Mouse (Mus musculus): ENCODE measurements around the gene Serpinc1. TPM values are rescaled to one million over a fixed set of nuclear protein-coding genes. Genes with fewer than 3 reads are reported as not detected.

Serpinc1 gene
- total RNA-seq, 2 experiments from 2014 or later: 0.25 to 0.68 TPM

DNA sequence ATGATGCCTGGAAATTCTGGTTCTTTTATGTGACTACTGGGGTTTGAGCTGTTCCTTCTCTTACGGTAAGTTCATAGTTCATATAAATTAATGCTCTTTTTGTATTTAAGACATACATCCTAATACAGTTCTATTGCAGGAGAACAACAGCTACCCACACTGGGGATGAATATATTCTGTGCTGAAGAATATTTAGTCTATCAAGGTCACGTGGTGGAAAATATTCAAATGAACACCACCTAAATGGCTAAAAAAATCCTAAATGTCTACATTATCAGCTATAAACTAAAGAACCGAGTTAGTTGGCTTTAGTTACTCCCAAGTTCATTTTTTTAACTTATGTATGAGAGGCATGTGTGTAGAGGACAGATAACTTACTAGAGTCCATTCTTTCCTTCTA lies 51.7 kb downstream of the Serpinc1 start:
- intact Hi-C loops (cut with DNase I): loop anchor here (10.0 kb wide), 1 partner anchor 285 kb away; no protein-coding TSS in a partner anchor
- Histone ChIP-seq H3K4me3 (no peak overlapping the region), H3K27ac (no peak overlapping the region)
- DNase-seq (ENCODE audit: extremely low spot score in 1 of 2, low spot score in 2 of 2): no peak
- TF ChIP-seq CTCF (IDR thresholded peaks at IDR 0.05): no peak

DNA sequence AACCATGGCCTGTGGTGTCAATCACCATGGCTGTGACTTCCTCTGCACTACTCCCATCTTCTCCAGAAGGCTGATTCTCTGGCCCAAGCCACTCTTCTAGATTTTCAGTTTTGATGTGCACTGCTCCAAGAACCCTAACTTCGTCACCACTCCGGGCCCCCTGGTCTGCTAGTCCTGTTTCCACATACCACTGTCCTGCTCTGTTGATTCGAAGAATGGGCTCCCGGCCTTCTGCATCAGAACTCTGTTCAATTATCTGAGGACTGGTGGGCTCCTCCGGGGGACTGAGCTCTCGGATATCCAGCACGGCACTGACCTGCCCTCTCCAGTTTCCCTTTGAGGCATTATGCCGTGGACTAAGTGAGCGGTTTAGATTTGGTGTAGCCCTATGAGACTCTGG lies 53.5 kb downstream of the Serpinc1 start:
- no peak overlapping the region for H3K27ac ChIP-seq
- intact Hi-C loops (cut with DNase I): loop anchor here (10.0 kb wide), 1 partner anchor 287 kb away; no protein-coding TSS in a partner anchor
- H3K4me3 ChIP-seq: no peak overlapping the region
- no peak for TF ChIP-seq CTCF (IDR thresholded peaks at IDR 0.05)
- DNase-seq (ENCODE audit: extremely low spot score in 1 of 2, low spot score in 2 of 2): no peak

DNA sequence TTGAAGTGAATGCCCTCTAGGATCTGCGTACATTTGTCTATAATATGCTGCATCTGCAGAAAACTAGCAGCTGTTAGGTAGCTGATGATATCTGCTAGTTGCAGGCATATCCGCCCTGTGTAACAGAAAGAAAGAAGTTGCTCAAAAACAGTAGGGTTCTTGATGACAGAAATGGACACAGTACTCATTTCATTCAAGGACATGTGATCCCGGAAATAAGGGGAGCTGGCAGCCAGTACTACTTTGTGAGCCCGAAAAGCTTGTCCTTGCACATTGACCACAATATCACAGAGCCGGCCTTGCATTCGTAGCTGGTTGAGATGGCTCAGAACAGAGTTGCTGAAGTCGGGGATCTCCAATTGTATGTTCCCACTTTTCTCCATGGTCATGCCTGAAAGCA lies 54.0 kb downstream of the Serpinc1 start:
- TF ChIP-seq CTCF (IDR thresholded peaks at IDR 0.05): no peak
- DNase-seq (ENCODE audit: extremely low spot score in 1 of 2, low spot score in 2 of 2): no peak
- Histone ChIP-seq H3K27ac (no peak overlapping the region), H3K4me3 (no peak overlapping the region)
- intact Hi-C loops (cut with DNase I): loop anchor here (10.0 kb wide), 1 partner anchor 288 kb away; no protein-coding TSS in a partner anchor

DNA sequence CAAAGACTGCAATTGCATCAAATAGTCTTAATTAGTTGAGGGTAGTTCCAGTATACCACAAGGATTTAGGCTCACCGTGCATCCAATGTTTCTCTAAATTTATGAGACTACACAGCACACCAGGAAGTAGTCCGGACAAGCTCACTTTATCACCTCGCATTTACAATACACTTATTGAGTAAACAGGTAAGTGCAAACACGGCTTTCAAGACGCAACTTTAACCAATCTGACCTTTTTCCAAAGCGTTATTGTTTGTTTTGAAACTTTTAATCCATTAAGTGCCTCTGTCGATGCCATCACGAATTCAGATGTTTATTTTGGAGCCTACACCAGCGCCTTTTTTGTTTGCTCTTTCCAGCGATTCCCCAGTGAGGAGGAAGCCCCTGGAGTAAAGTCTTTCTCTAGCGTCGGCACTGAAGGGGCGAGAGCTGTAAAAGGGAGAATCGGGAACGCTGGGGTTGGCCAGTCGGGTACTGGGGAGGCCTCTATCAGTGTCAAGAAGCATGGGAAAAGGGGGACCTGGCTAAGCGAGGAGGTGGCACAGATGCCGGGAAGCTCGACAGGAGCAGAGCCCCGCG lies 55.6 kb downstream of the Serpinc1 start:
- DNase-seq (ENCODE audit: extremely low spot score in 1 of 2, low spot score in 2 of 2): no peak
- Histone ChIP-seq H3K4me3 (peak overlapping the region; percentile 91), H3K27ac (peak overlapping the region; percentile 98)
- intact Hi-C loops (cut with DNase I): loop anchor here (2.0 to 10.0 kb wide), 3 partner anchors 37 to 289 kb away; partner anchors contain the start of genes Cenpl, Dars2 and Rabgap1l
- no peak for TF ChIP-seq CTCF (IDR thresholded peaks at IDR 0.05)

DNA sequence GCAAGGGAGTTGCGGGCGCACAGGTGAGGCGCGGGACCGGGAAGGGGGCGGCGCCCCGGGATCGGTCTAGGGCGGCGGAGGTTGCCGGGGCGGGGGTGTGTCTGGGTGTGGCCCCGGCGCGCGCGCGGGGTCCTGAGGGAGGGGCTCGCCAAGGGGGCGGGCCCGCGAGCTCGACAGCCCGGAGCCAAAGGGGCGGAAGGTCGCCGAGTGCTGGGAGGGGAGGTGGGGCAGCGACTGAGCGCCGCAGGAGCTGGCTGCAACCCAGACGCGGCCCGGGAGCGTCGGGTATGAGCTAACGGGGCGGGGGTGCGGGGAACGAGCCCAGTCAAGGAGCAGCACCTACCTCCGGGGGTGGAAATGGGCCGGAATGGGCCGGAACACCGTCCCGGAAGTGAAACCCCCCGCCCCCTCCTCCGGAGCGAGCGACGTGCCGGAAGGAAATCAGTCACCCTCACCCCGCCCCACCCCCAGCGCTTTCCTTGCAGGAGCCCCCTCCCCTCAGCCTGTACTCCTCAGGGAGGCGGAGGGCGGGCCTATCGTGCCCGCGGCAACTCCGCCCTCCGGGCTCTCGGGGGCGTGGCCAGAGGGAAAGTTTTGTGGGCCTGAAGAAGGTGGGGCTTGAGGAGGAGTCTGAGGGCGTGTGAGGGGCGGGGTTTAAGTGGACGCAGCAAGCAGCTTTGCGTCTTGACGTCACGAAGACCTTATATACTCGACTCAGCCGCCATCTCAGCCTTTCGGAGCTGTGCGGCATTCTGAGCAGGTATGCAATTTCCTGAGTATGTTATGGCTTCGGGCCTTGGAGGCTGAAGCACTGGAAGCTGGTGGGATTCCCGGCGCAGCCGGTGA lies 56.3 kb downstream of the Serpinc1 start, which contains the start of gene Zbtb37:
Gene Zbtb37, minus strand, starts transcription at position 415 of the 846 bp plus-strand sequence.
- peak; percentile 94 to 97 for DNase-seq (ENCODE audit: extremely low spot score in 1 of 2, low spot score in 2 of 2)
- no peak for TF ChIP-seq CTCF (IDR thresholded peaks at IDR 0.05)
- peak within 1 kb of the TSS; percentile 98 for H3K27ac ChIP-seq
- H3K4me3 ChIP-seq: peak within 1 kb of the TSS; percentile 91
- intact Hi-C loops (cut with DNase I): loop anchor here (2.0 to 10.0 kb wide), 3 partner anchors 36 to 290 kb away; partner anchors contain the start of genes Cenpl, Dars2 and Rabgap1l

DNA sequence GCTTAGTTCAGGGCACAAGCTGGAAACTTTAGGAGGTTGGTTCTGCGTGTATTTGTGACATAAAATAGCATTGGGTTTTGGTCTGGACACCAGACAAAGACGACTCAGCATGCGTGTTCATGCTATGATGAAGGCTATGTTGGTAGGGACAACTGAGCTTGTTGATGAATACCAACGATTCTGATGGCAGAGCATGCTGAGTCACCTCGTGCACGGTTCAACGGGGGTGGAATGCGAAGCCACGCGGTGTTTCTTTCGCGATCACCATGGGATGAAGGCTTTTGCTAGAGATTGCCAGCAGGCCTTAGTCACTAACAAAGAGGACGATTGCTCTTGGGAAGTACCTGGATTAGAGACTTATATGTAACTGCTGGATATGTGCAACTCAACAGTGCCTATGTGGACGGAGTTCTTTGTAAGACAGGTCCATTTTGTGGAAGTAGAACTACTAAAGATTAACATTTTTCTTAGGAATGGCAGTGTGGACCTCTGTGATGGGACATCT lies 56.9 kb downstream of the Serpinc1 start:
- Histone ChIP-seq H3K4me3 (peak overlapping the region; percentile 91), H3K27ac (peak overlapping the region; percentile 98)
- DNase-seq (ENCODE audit: extremely low spot score in 1 of 2, low spot score in 2 of 2): peak in 1 of 2 experiments; percentile 49
- TF ChIP-seq CTCF (IDR thresholded peaks at IDR 0.05): no peak
- intact Hi-C loops (cut with DNase I): loop anchor here (2.0 to 10.0 kb wide), 3 partner anchors 35 to 291 kb away; partner anchors contain the start of genes Cenpl, Dars2 and Rabgap1l

DNA sequence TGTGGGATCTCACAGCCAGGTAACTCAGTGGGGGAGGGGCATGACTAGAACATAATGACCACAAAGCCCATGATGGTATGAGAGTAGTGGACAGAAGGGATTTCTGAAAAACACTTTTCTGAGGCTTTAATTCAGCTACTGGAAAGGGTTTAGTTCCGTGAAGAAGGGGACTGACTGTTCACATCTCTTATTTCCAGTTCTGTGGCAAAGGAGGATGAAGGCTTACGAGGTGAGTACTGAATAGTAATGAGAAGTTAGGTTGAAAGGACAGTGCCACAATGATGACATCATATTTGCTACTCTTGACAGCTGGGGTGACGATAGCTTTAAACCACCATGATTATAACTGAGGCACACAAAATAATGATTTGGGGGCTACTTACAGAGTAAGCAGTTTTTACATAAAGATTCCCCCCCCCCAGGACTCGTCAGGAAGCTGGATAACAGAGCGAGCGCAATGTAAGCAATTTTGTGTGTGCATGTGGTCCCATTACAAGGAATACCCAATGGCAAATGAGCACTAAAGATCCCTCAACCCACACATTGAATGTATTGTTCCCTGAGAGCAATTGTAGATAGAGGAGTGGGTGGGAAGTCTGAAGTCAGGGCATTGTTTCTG lies 57.5 kb downstream of the Serpinc1 start:
- intact Hi-C loops (cut with DNase I): loop anchor here (2.0 to 10.0 kb wide), 3 partner anchors 35 to 291 kb away; partner anchors contain the start of genes Cenpl, Dars2 and Rabgap1l
- Histone ChIP-seq H3K27ac (peak overlapping the region; percentile 98), H3K4me3 (peak overlapping the region; percentile 91)
- DNase-seq (ENCODE audit: extremely low spot score in 1 of 2, low spot score in 2 of 2): no peak
- TF ChIP-seq CTCF (IDR thresholded peaks at IDR 0.05): no peak

DNA sequence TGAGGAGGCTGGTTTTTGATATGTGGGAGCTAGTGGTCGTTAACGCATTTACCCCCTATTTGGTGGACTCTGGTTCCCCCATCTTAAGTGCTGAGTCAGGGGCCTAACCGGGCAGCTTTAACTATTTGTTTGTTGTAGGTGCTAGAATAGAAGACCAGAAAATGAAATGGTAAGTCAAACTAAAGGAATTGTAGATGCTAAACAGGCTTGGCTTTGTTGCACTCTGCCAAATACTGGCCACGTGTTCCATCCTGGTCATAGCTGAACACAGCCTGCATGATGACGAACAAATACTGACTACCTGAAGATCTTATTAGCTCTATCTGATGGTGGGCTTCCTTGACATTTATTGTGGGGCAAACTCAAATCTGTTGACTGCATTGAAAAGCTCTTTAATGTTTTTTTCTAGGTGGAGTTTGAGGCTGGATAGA lies 58.0 kb downstream of the Serpinc1 start:
- peak in 1 of 2 experiments; percentile 17 for DNase-seq (ENCODE audit: extremely low spot score in 1 of 2, low spot score in 2 of 2)
- intact Hi-C loops (cut with DNase I): loop anchor here (10.0 kb wide), 1 partner anchor 292 kb away; no protein-coding TSS in a partner anchor

DNA sequence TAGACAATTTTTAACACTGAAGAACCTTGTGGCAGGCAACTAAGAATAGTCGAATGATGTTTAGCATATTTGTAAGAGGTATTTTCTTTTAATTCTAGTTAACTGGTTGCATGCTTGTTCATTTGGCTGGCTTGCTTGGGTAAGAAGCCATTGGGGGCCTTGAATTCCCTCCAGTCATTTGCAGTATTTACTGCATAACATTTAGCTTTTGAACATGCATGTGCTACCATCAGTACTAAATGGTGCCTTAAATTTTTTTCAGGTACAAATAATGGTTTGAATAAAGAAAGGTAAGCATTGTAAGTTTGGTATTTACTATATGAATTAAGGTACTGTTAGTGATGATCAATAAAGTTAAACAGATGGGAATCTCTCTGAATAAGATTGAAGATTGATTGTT lies 58.6 kb downstream of the Serpinc1 start:
- Histone ChIP-seq H3K27ac (no peak overlapping the region; the same call in 1 of the 2 replicates), H3K4me3 (peak overlapping the region; percentile 91)
- DNase-seq (ENCODE audit: extremely low spot score in 1 of 2, low spot score in 2 of 2): no peak
- intact Hi-C loops (cut with DNase I): loop anchor here (10.0 kb wide), 1 partner anchor 292 kb away; no protein-coding TSS in a partner anchor
- no peak for TF ChIP-seq CTCF (IDR thresholded peaks at IDR 0.05)

More for the DNA sequence above, 58.0 kb downstream of the Serpinc1 start:
- Histone ChIP-seq H3K4me3 (peak overlapping the region; percentile 91), H3K27ac (peak overlapping the region; percentile 98)
- TF ChIP-seq CTCF (IDR thresholded peaks at IDR 0.05): no peak

DNA sequence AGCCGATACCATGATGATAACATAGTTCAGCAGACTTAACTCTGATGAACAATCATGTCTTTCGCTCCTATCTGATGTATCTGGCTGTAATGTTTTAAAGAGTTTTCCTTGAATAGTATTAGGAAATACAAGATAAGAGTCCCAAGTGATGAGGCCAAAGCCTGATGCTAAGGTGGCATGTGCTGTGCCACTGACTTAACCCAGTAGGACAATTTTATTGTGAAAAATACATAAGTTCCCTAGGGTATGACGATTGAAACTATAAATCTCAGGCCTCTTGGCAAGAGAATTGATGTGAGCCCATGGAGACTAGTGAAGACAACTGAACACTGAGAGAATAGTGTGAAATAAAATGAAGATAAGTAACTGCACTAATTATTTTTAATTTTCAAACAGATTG lies 59.2 kb downstream of the Serpinc1 start:
- no peak for DNase-seq (ENCODE audit: extremely low spot score in 1 of 2, low spot score in 2 of 2)
- H3K4me3 ChIP-seq: peak overlapping the region; percentile 91
- TF ChIP-seq CTCF (IDR thresholded peaks at IDR 0.05): no peak
- intact Hi-C loops (cut with DNase I): loop anchor here (10.0 kb wide), 1 partner anchor 293 kb away; no protein-coding TSS in a partner anchor
- H3K27ac ChIP-seq: no peak overlapping the region

DNA sequence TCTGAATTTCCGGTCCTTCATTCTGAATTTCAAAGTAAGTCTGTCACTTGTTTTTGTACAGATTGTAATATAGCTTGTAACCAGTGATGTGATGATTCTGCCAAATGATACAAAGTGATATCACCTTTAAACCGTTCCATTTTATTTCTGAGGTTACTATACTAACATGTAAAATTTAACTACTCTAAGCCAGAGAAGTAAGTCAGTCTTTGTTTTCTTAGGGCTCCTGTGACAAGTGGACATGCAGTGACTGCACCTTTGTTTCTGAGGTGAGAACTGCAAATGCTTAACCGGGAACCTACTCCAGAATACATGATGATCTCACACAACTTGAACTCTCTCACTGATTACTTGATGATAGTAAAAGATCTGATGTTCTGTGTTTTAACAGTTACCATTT lies 59.6 kb downstream of the Serpinc1 start:
- Histone ChIP-seq H3K4me3 (no peak overlapping the region; the same call in 1 of the 2 replicates), H3K27ac (no peak overlapping the region)
- TF ChIP-seq CTCF (IDR thresholded peaks at IDR 0.05): no peak
- no peak for DNase-seq (ENCODE audit: extremely low spot score in 1 of 2, low spot score in 2 of 2)
- intact Hi-C loops (cut with DNase I): loop anchor here (10.0 kb wide), 1 partner anchor 293 kb away; no protein-coding TSS in a partner anchor
